Mouse (Mus musculus) retina, embryonic 14.5 days (tissue): ENCODE measurements around the gene Msantd2.

Experiments
- DNase-seq: peaks from one replicate; pipeline ENCODE4 v3.0.0-alpha.2; 2015; ENCODE audit warnings: low spot score

Gene Msantd2

DNA sequence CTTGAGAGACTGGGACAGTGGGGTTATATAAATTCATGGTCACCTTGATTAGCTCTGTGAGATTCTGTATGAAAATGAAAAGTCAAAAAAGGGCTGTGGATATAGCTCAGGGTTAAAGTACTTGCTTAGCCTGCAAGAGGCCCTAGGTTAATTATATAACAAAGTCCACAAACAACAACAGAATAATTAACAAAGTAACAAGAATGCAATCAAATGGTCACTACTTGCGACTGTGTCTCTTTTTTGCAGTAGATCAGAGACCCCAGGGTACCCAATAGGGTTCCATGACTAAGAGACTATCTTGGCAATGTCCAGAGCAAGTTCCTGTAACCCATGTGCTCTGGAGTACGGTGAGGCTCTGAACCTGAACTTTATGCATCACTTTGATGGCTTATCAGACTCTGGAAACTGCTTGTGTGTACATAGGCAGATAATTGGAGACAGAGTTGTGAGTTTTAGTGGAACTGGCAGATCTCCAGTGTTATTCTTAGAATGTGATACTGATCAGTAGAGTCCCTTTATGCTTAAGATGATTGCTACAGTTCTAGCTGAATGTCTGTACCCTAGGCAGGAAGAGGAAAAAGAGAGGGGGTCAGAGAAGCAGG, 80.2 kb downstream of the Msantd2 start:
- DNase-seq, result no peak

DNA sequence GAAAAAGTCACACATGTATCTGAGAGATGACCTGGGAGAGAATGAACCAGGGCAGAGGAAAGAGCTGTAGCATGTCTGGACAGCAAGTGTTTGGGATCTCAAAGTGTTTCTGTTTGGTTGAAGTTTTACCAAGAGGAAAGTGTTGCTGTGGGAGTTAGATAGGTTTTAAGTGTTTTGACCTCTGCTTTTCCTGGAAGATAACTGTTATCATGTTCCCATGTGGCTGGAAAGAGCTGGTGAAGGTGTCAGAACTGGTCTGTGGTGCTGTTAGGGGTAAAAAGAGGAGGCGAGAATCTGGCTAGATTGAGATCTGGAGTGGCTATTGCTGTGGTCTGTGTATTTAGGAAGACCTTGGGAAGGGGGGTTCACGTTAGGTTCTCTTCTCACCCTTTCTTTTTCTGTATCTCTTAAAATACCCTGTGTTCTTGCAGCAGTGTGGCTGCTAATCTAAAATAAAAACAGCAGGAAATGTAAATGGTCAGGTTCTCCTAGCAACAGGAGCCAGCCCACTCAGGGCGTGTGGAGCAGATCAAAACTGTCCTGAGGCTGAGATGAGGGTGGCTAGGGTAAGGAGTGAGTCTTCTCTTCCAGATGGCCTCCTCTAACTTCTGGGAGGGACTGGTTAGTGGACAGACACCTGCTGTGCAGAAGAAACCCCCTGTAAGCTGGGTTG, 83.2 kb downstream of the Msantd2 start:
- DNase-seq, result no peak
